Mouse (Mus musculus): Measurements from ENCODE around the gene Fkbp1b.
A peak's percentile ranks its signal among the peaks of the same experiment; 100 is the strongest.
"Not testable (repeated sequence)": the region's sequence is repeated elsewhere in the genome, so short reads cannot be mapped to it uniquely, and the experiment has no call there.

The Fkbp1b gene

GRCm38 (mm10) chr12:4841392-4841887 is at the start of gene Fkbp1b:
TSS of gene Fkbp1b (minus strand) at chr12:4841591.
- DNase-seq (ENCODE audit: low spot score), result peak; percentile 68

GRCm38 (mm10) chr12:4889891-4890290 is 48.5 kb upstream of the Fkbp1b start:
- no peak for DNase-seq (ENCODE audit: low spot score)

- no peak for DNase-seq (ENCODE audit: low spot score)
These were observed 47.9 kb upstream of the Fkbp1b start for GRCm38 (mm10) chr12:4889251-4889650.

GRCm38 (mm10) chr12:4888739-4889138 is 47.3 kb upstream of the Fkbp1b start:
- DNase-seq (ENCODE audit: low spot score), result no peak

GRCm38 (mm10) chr12:4886581-4886980 is 45.2 kb upstream of the Fkbp1b start:
- DNase-seq (ENCODE audit: low spot score), result not testable (repeated sequence)

- no peak for DNase-seq (ENCODE audit: low spot score)
These were observed 43.7 kb upstream of the Fkbp1b start for GRCm38 (mm10) chr12:4885062-4885461.

GRCm38 (mm10) chr12:4882086-4882485 is 40.7 kb upstream of the Fkbp1b start:
- no peak for DNase-seq (ENCODE audit: low spot score)

- no peak for DNase-seq (ENCODE audit: low spot score)
These were observed 37.7 kb upstream of the Fkbp1b start for GRCm38 (mm10) chr12:4879048-4879447.

- DNase-seq (ENCODE audit: low spot score), result no peak
These were observed 36.9 kb upstream of the Fkbp1b start for GRCm38 (mm10) chr12:4878296-4878783.

- DNase-seq (ENCODE audit: low spot score), result no peak
These were observed 34.2 kb upstream of the Fkbp1b start for GRCm38 (mm10) chr12:4875623-4876022.

- peak; percentile 75 for DNase-seq (ENCODE audit: low spot score)
These were observed 33.0 kb upstream of the Fkbp1b start, which contains the start of gene Mfsd2b for GRCm38 (mm10) chr12:4874161-4874927. TSS of gene Mfsd2b (minus strand) at chr12:4874359.

- no peak for DNase-seq (ENCODE audit: low spot score)
These were observed 32.1 kb upstream of the Fkbp1b start for GRCm38 (mm10) chr12:4873531-4873930.

GRCm38 (mm10) chr12:4872983-4873477 is 31.6 kb upstream of the Fkbp1b start:
- no peak for DNase-seq (ENCODE audit: low spot score)

- DNase-seq (ENCODE audit: low spot score), result no peak
These were observed 30.9 kb upstream of the Fkbp1b start for GRCm38 (mm10) chr12:4872273-4872672.

- DNase-seq (ENCODE audit: low spot score), result no peak
These were observed 29.9 kb upstream of the Fkbp1b start for GRCm38 (mm10) chr12:4871260-4871659.

- no peak for DNase-seq (ENCODE audit: low spot score)
These were observed 27.5 kb upstream of the Fkbp1b start for GRCm38 (mm10) chr12:4868924-4869323.

GRCm38 (mm10) chr12:4864338-4864690 is 22.9 kb upstream of the Fkbp1b start:
- DNase-seq (ENCODE audit: low spot score), result no peak

- no peak for DNase-seq (ENCODE audit: low spot score)
These were observed 22.4 kb upstream of the Fkbp1b start for GRCm38 (mm10) chr12:4863654-4864337.

- DNase-seq (ENCODE audit: low spot score), result no peak
These were observed 21.3 kb upstream of the Fkbp1b start for GRCm38 (mm10) chr12:4862672-4863071.

GRCm38 (mm10) chr12:4859241-4859914 is 18.0 kb upstream of the Fkbp1b start:
- DNase-seq (ENCODE audit: low spot score), result no peak

GRCm38 (mm10) chr12:4856834-4857233 is 15.4 kb upstream of the Fkbp1b start:
- DNase-seq (ENCODE audit: low spot score), result no peak

- no peak for DNase-seq (ENCODE audit: low spot score)
These were observed 14.8 kb upstream of the Fkbp1b start for GRCm38 (mm10) chr12:4856160-4856559.

Measured in testis, postnatal 10 days (tissue).